Mouse (Mus musculus) E14TG2a.4 (cell line): ENCODE measurements around the gene Carmil1.

Experiments used
- CTCF ChIP-seq: conservative IDR thresholded peaks from 2 replicates; pipeline ENCODE4 v1.5.1; 2014; ENCODE audit warnings: low read length
- NANOG ChIP-seq: IDR thresholded peaks from 2 replicates; pipeline ENCODE4 v1.6.1; 2014; ENCODE audit warnings: borderline replicate concordance, low read length, mixed read lengths
- POU5F1 ChIP-seq: IDR thresholded peaks from 2 replicates; pipeline ENCODE4 v1.6.1; 2014; ENCODE audit warnings: low read length, borderline replicate concordance

GRCm38 (mm10) chr13:24176835-24177234 is 103.8 kb downstream of the Carmil1 start:
- TF ChIP-seq CTCF (no peak), POU5F1 (no peak), NANOG (no peak)
